Mouse (Mus musculus): ENCODE measurements around the gene Zdbf2.

DNA sequence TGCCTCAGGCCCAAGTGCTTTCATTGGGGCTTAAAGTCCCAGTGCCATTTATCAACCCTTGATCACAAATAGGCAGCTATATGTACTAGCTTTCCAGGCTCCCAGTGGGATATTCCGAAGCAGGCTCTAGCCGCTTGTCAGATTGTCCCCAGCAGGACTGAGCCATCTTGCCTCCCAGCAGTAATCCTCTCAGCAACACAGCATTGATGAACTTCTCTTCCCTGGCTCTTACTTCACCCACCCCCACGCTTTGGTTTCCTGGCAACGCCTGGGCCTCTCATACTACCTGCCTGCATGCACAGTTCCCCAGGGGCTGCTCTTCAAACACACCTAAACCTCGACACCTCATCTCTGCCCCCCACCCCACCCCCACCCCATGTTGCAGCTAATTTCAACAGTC, 35.7 kb upstream of the Zdbf2 start:
- no peak for TF ChIP-seq POLR2A (IDR thresholded peaks at IDR 0.05; ENCODE audit: low read depth, low read length)
- no peak for TF ChIP-seq CTCF (IDR thresholded peaks at IDR 0.05; ENCODE audit: borderline replicate concordance, insufficient read depth, low read length)

All from embryonic fibroblast, embryonic 13.5 days (primary cell).